Mouse (Mus musculus) forebrain, embryonic 15.5 days (tissue): Measurements from ENCODE around the gene Mrps25. TPM values are rescaled to one million over a fixed set of nuclear protein-coding genes. Genes with fewer than 3 reads are reported as not detected.

Experiments
- polyA plus RNA-seq: library from polyadenylated mRNA; unstranded; fragments of >200 nt; fragmentation: Nextera tagmentation; extraction: Ambion mirVana; gene quantifications from 2 replicates; pipeline ENCODE4 v1.2.1, GENCODE M21; 2015

The Mrps25 gene
- polyA plus RNA-seq, 1 experiment from 2014 or later, result 58.5 TPM

Other genes with a start within 250 kb of the Mrps25 start
- gene Fgd5, start 205.2 kb downstream of the Mrps25 start, polyA plus RNA-seq, result 6.9 and 7.1 TPM in 2 replicates
- 40.8 and 44.9 TPM in 2 replicates for gene Nr2c2, start 92.6 kb downstream of the Mrps25 start, polyA plus RNA-seq
- 36.0 and 38.9 TPM in 2 replicates for gene Rbsn, start 30.9 kb upstream of the Mrps25 start, polyA plus RNA-seq
- gene Trh, start 60.6 kb upstream of the Mrps25 start, polyA plus RNA-seq, result 4.1 and 10.7 TPM in 2 replicates